Mouse (Mus musculus) CH12.LX (cell line): ENCODE results near the gene 2310034C09Rik. TPM values are rescaled to one million over a fixed set of nuclear protein-coding genes. Genes with fewer than 3 reads are reported as not detected.
"Not testable (repeated sequence)": the region's sequence is repeated elsewhere in the genome, so short reads cannot be mapped to it uniquely, and the experiment has no call there.

Source experiments
- DNase-seq: peaks from one replicate; pipeline ENCODE4 v3.0.0-alpha.2; 2013; ENCODE audit errors: extremely low read depth
- H3K27ac ChIP-seq: 2 replicates; pipeline ENCODE4 v1.5.1; 2012; ENCODE audit warnings: low read depth, mild to moderate bottlenecking, control low read depth, moderate library complexity; ENCODE audit not compliant: insufficient read depth
- H3K27me3 ChIP-seq: replicated peaks from 2 replicates; pipeline ENCODE3; 2012; ENCODE audit warnings: inconsistent platforms
- H3K36me3 ChIP-seq, 2 experiments: replicated peaks in 1 of 2; 2 replicates each; pipeline versions ENCODE3 to v1.6.1; 2012; ENCODE audit warnings: inconsistent platforms in 1 of 2, low read length in 1 of 2, mild to moderate bottlenecking in 1 of 2, mixed read lengths in 1 of 2, moderate library complexity in 1 of 2; ENCODE audit not compliant: control insufficient read depth in 1 of 2, insufficient read depth in 1 of 2
- H3K4me1 ChIP-seq, 2 experiments: 2 replicates each; pipeline ENCODE4 v1.6.1; 2012; ENCODE audit warnings: inconsistent platforms in 1 of 2, moderate library complexity in 1 of 2; ENCODE audit not compliant: insufficient read depth in 2 of 2, control insufficient read depth in 1 of 2
- H3K4me2 ChIP-seq: 2 replicates; pipeline ENCODE4 v1.6.1; 2012; ENCODE audit warnings: low read depth, mild to moderate bottlenecking, control low read depth; ENCODE audit not compliant: poor library complexity, insufficient read depth, severe bottlenecking
- H3K4me3 ChIP-seq, 3 experiments: fragments of 150-350 bp in 1 of 3; sonication (generic) in 1 of 3; replicated peaks in 1 of 3; 2 replicates each; pipeline versions ENCODE3 to v1.5.1; 2011 to 2012; ENCODE audit warnings: low read depth in 2 of 3, low read length in 2 of 3, mild to moderate bottlenecking in 2 of 3, moderate library complexity in 2 of 3, control low read depth in 1 of 3, improper control_type of control experiment in 1 of 3, inconsistent platforms in 1 of 3, mixed read lengths in 1 of 3; ENCODE audit not compliant: poor library complexity in 1 of 3
- H3K79me2 ChIP-seq: replicated peaks from 2 replicates; pipeline ENCODE4 v1.6.1; 2012; ENCODE audit warnings: mild to moderate bottlenecking, moderate library complexity; ENCODE audit not compliant: control insufficient read depth, poor library complexity, insufficient read depth, severe bottlenecking; ENCODE audit errors: extremely low read depth
- H3K9ac ChIP-seq: 2 replicates; pipeline ENCODE4 v1.6.1; 2012; ENCODE audit warnings: low read depth, mild to moderate bottlenecking, control low read depth, moderate library complexity; ENCODE audit not compliant: insufficient read depth
- H3K9me3 ChIP-seq: replicated peaks from 2 replicates; pipeline ENCODE3; 2012; ENCODE audit warnings: low read length, inconsistent platforms, mixed read lengths
- CHD1 ChIP-seq: IDR thresholded peaks from 2 replicates; pipeline ENCODE4 v1.6.1; 2012; ENCODE audit warnings: low read depth, low read length, improper control_type of control experiment, inconsistent platforms
- CHD2 ChIP-seq: IDR thresholded peaks from 2 replicates; pipeline ENCODE4 v1.6.1; 2011; ENCODE audit warnings: low read length, improper control_type of control experiment
- E2F4 ChIP-seq: IDR thresholded peaks from 2 replicates; pipeline ENCODE4 v1.6.1; 2011; ENCODE audit warnings: low read depth, low read length, improper control_type of control experiment; ENCODE audit not compliant: insufficient replicate concordance
- EP300 ChIP-seq: IDR thresholded peaks from 2 replicates; pipeline ENCODE4 v1.6.1; 2011; ENCODE audit warnings: low read length, improper control_type of control experiment
- ETS1 ChIP-seq: conservative IDR thresholded peaks from 2 replicates; pipeline ENCODE4 v1.6.1; 2012; ENCODE audit warnings: low read depth, mild to moderate bottlenecking, inconsistent platforms, low read length, improper control_type of control experiment, moderate library complexity
- GABPA ChIP-seq: IDR thresholded peaks from 2 replicates; pipeline ENCODE4 v1.6.1; 2012; ENCODE audit warnings: low read depth, low read length, improper control_type of control experiment, inconsistent platforms; ENCODE audit not compliant: insufficient replicate concordance
- IRF4 ChIP-seq: IDR thresholded peaks from 2 replicates; pipeline ENCODE4 v1.6.1; 2014; ENCODE audit warnings: low read depth, mild to moderate bottlenecking, inconsistent platforms, low read length, improper control_type of control experiment
- JUND ChIP-seq: conservative IDR thresholded peaks from 2 replicates; pipeline ENCODE4 v1.6.1; 2011; ENCODE audit warnings: low read depth, low read length, improper control_type of control experiment
- KAT2A ChIP-seq: IDR thresholded peaks from 2 replicates; pipeline ENCODE4 v1.6.1; 2012; ENCODE audit warnings: low read length, improper control_type of control experiment, inconsistent platforms; ENCODE audit not compliant: insufficient replicate concordance
- MXI1 ChIP-seq: IDR thresholded peaks from 2 replicates; pipeline ENCODE4 v1.6.1; 2011; ENCODE audit warnings: mild to moderate bottlenecking, low read depth, low read length, improper control_type of control experiment
- NRF1 ChIP-seq: IDR thresholded peaks from 2 replicates; pipeline ENCODE4 v1.6.1; 2014; ENCODE audit warnings: low read depth, mild to moderate bottlenecking, inconsistent platforms, low read length, improper control_type of control experiment, moderate library complexity
- RAD21 ChIP-seq: IDR thresholded peaks from 2 replicates; pipeline ENCODE4 v1.6.1; 2011; ENCODE audit warnings: low read depth, mild to moderate bottlenecking, low read length, improper control_type of control experiment, moderate library complexity
- SIN3A ChIP-seq: IDR thresholded peaks from 2 replicates; pipeline ENCODE4 v1.6.1; 2012; ENCODE audit warnings: low read length, improper control_type of control experiment, inconsistent platforms
- SMC3 ChIP-seq: IDR thresholded peaks from 2 replicates; pipeline ENCODE4 v1.6.1; 2011; ENCODE audit warnings: low read depth, low read length, improper control_type of control experiment
- TBP ChIP-seq: conservative IDR thresholded peaks from 2 replicates; pipeline ENCODE4 v1.6.1; 2011; ENCODE audit warnings: low read depth, low read length, improper control_type of control experiment
- UBTF ChIP-seq: IDR thresholded peaks from 2 replicates; pipeline ENCODE4 v1.6.1; 2012; ENCODE audit warnings: low read depth, mild to moderate bottlenecking, inconsistent platforms, low read length, improper control_type of control experiment, moderate library complexity
- ZC3H11A ChIP-seq: IDR thresholded peaks from 2 replicates; pipeline ENCODE4 v1.6.1; 2012; ENCODE audit warnings: low read depth, mild to moderate bottlenecking, inconsistent platforms, low read length, improper control_type of control experiment
- dilution Hi-C: fragments of 300-500 bp; cut with MboI; formaldehyde crosslinking; loops from 2 replicates; pipeline ENCODE4 v1.14.3; 2020; ENCODE audit warnings: low sequenced_read_pairs; ENCODE audit not compliant: extremely low pct_unique_long_range_greater_than_20kb, extremely low pct_ligation_motif_present
- in situ Hi-C: fragments of 300-500 bp; cut with MboI; formaldehyde crosslinking; loops from 3 replicates; pipeline ENCODE4 v1.14.3; 2019; ENCODE audit warnings: low sequenced_read_pairs, low pct_ligation_motif_present, low pct_unique_long_range_greater_than_20kb, mixed read lengths
- polyA plus RNA-seq: library from polyadenylated mRNA; unstranded; fragments of >175 nt; gene quantifications from 2 replicates; pipeline ENCODE4 v1.2.1, GENCODE M21; 2012; ENCODE audit warnings: low read depth; ENCODE audit not compliant: insufficient read length
- total RNA-seq, 2 experiments: library from RNA; depleted of rRNA; stranded (reverse); fragments of 300-350 nt in 1 of 2; fragments of >200 nt in 1 of 2; gene quantifications; 2 replicates each; pipeline ENCODE4 v1.2.3; 2012 to 2014

Gene 2310034C09Rik
- total RNA-seq (2012; rRNA removed) (not detected in 2 replicates), total RNA-seq (2014; rRNA removed) (not detected in 2 replicates), polyA plus RNA-seq (not detected in 2 replicates)

GRCm38 (mm10) chr16:88758547-88758946 lies at the start of gene 2310034C09Rik:
Gene 2310034C09Rik (plus strand): TSS chr16:88758847.
- H3K4me2 ChIP-seq, H3K27me3 ChIP-seq, H3K9ac ChIP-seq, H3K36me3 ChIP-seq, H3K27ac ChIP-seq, DNase-seq, H3K79me2 ChIP-seq, H3K4me3 ChIP-seq, in situ Hi-C loops, dilution Hi-C loops, H3K4me1 ChIP-seq: not testable (repeated sequence)
- peaks cover 37% of the 10 kb centered on the region for H3K9me3 ChIP-seq

DNA sequence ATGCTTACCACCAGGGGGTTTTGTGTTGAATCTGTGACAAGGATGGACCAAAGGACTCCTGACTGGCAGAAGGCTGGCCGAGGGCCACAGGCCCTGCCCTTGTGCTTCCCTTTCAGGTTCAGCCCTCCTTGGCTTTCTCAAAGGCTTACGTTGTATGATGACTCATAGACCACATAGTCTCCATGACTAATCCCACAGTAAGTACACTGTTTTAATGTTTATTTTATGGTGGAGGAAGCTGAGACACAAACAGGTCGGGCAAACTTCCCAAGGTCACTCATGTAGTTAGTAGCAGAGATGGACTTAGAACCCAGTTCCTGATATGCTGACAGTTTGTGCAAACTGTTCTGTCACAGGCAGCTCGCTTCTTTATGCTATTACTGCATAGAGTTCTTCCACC lies 47.9 kb upstream of the 2310034C09Rik start:
- Histone ChIP-seq H3K9ac (no peak overlapping the region), H3K79me2 (no peaks in the 10 kb centered on the region), H3K4me2 (no peak overlapping the region), H3K9me3 (peaks cover 57% of the 10 kb centered on the region), H3K36me3 (no peaks in the 10 kb centered on the region), H3K27ac (no peak overlapping the region), H3K27me3 (no peaks in the 10 kb centered on the region), H3K4me1 (no peaks in the 10 kb centered on the region), H3K4me3 (no peak overlapping the region)
- dilution Hi-C loops, result no loop called here
- no peak for TF ChIP-seq UBTF
- no peak for TF ChIP-seq RAD21
- no peak for TF ChIP-seq SIN3A
- TF ChIP-seq E2F4, result no peak
- TF ChIP-seq NRF1, result no peak
- no peak for TF ChIP-seq ZC3H11A
- TF ChIP-seq EP300, result no peak
- TF ChIP-seq CHD1, result no peak
- TF ChIP-seq CHD2, result no peak
- TF ChIP-seq JUND, result no peak
- TF ChIP-seq KAT2A, result no peak
- TF ChIP-seq MXI1, result no peak
- no peak for TF ChIP-seq IRF4
- TF ChIP-seq SMC3, result no peak
- TF ChIP-seq TBP, result no peak
- TF ChIP-seq GABPA, result no peak
- TF ChIP-seq ETS1, result no peak
- in situ Hi-C loops, result no loop called here
- no peak for DNase-seq
